Mouse (Mus musculus) heart, adult 2 months (tissue): ENCODE data around the gene Arhgap31. TPM values are rescaled to one million over a fixed set of nuclear protein-coding genes. Genes with fewer than 3 reads are reported as not detected.
A peak's percentile ranks its signal among the peaks of the same experiment; 100 is the strongest.

Source experiments
- DNase-seq, 2 experiments: peaks; one replicate each; pipeline ENCODE4 v3.0.0; 2021
- H3K27ac ChIP-seq: fragments of 200-600 bp; 2 replicates; pipeline ENCODE4 v1.8.1; 2022
- H3K27me3 ChIP-seq: fragments of 200-500 bp; 2 replicates; pipeline ENCODE4 v1.6.1; 2012; ENCODE audit warnings: mild to moderate bottlenecking, low read length, inconsistent platforms, mixed read lengths; ENCODE audit not compliant: control insufficient read depth, insufficient read depth
- H3K36me3 ChIP-seq: fragments of 200-500 bp; 2 replicates; pipeline ENCODE4 v1.6.1; 2012; ENCODE audit warnings: low read length, inconsistent platforms; ENCODE audit not compliant: control insufficient read depth, insufficient read depth
- H3K4me1 ChIP-seq: fragments of 200-500 bp; 2 replicates; pipeline ENCODE4 v1.6.1; 2011; ENCODE audit warnings: low read length; ENCODE audit not compliant: control insufficient read depth, insufficient read depth
- H3K4me3 ChIP-seq: fragments of 200-600 bp; 2 replicates; pipeline ENCODE4 v1.8.1; 2022
- H3K79me2 ChIP-seq: fragments of 200-500 bp; replicated peaks from 2 replicates; pipeline ENCODE4 v1.6.1; 2012; ENCODE audit warnings: mild to moderate bottlenecking, inconsistent platforms, low read length, moderate library complexity, mixed read lengths; ENCODE audit not compliant: control insufficient read depth, insufficient read depth
- H3K9ac ChIP-seq: fragments of 200-500 bp; 2 replicates; pipeline ENCODE4 v1.6.1; 2012; ENCODE audit warnings: low read depth, mild to moderate bottlenecking, control low read depth, inconsistent platforms, low read length, mixed read lengths
- CTCF ChIP-seq: fragments of 200-600 bp; IDR thresholded peaks from 2 replicates; pipeline ENCODE4 v1.8.1; 2022; ENCODE audit warnings: antibody characterized with exemption, mild to moderate bottlenecking, moderate library complexity
- EP300 ChIP-seq: fragments of 200-500 bp; IDR thresholded peaks from 2 replicates; pipeline ENCODE4 v1.6.1; 2011; ENCODE audit warnings: low read depth, low read length, control low read depth; ENCODE audit not compliant: insufficient read depth
- POLR2A ChIP-seq: fragments of 200-500 bp; IDR thresholded peaks from 2 replicates; pipeline ENCODE4 v1.6.1; 2011; ENCODE audit warnings: mild to moderate bottlenecking, low read depth, low read length, control low read depth; ENCODE audit not compliant: insufficient read depth
- WGBS: fragments of 180-500 bp; shearing (Covaris S2); methylation state at CpG from one replicate; pipeline ENCODE4 v1.1.7; 2018; 5-methylcytosine and 5-hydroxymethylcytosine counted together
- intact Hi-C: fragments of 180-260 bp; cut with DNase I; formaldehyde crosslinking; loops from one replicate; pipeline ENCODE4 v1.15.1; 2025
- polyA plus RNA-seq: library from polyadenylated mRNA; depleted of rRNA; stranded (reverse); fragments of >200 nt; gene quantifications from 2 replicates; pipeline ENCODE4 v1.2.3, GENCODE M21; 2012
- total RNA-seq, 2 experiments: library from RNA; stranded (reverse); gene quantifications; 2 replicates each; pipeline ENCODE4 v1.2.3; 2021

Arhgap31 gene
- total and polyA plus RNA-seq, 3 experiments = 14.1 to 41.2 (median 38.2) TPM

- Histone ChIP-seq H3K4me3 (no peak overlapping the region), H3K27me3 (no peaks in the 10 kb centered on the region), H3K4me1 (peaks cover 42% of the 10 kb centered on the region), H3K27ac (no peak overlapping the region; the same call in none of the 2 replicates), H3K79me2 (peaks cover 3% of the 10 kb centered on the region; the same call in 1 of the 2 replicates), H3K36me3 (peaks cover 37% of the 10 kb centered on the region), H3K9ac (no peak overlapping the region)
- WGBS = 55% methylated on average over 5 of the region's 5 CpGs
- intact Hi-C loops = loop anchor here (10.0 kb wide), 1 partner anchor 48 kb away; no protein-coding TSS in a partner anchor
- TF ChIP-seq EP300 (no peak), POLR2A (no peak), CTCF (no peak)
- no peak for DNase-seq
Observed at GRCm38 (mm10) chr16:38672370-38672769, 40.7 kb downstream of the Arhgap31 start.

- H3K4me1 ChIP-seq = peaks cover 39% of the 10 kb centered on the region
- peaks cover 38% of the 10 kb centered on the region for H3K36me3 ChIP-seq
- no peak for DNase-seq
- no peak overlapping the region for H3K9ac ChIP-seq
- no peaks in the 10 kb centered on the region for H3K27me3 ChIP-seq
- 80% methylated on average over 12 of the region's 12 CpGs for WGBS
- intact Hi-C loops = loop anchor here (10.0 kb wide), 1 partner anchor 46 kb away; no protein-coding TSS in a partner anchor
- no peak overlapping the region; the same call in 1 of the 2 replicates for H3K27ac ChIP-seq
- TF ChIP-seq EP300 = no peak
- no peak for TF ChIP-seq CTCF
- no peak for TF ChIP-seq POLR2A
- no peaks in the 10 kb centered on the region for H3K79me2 ChIP-seq
- H3K4me3 ChIP-seq = no peak overlapping the region
Observed at GRCm38 (mm10) chr16:38670621-38671390, 42.3 kb downstream of the Arhgap31 start.

GRCm38 (mm10) chr16:38668871-38669675, 44.0 kb downstream of the Arhgap31 start:
- H3K27ac ChIP-seq = peak overlapping the region; percentile 76
- no peaks in the 10 kb centered on the region for H3K27me3 ChIP-seq
- H3K4me3 ChIP-seq = no peak overlapping the region
- H3K4me1 ChIP-seq = peaks cover 35% of the 10 kb centered on the region
- H3K79me2 ChIP-seq = 0 out of 2 replicates have a peak, but pooled peaks cover 1% of the 10 kb centered on the region
- H3K36me3 ChIP-seq = peaks cover 32% of the 10 kb centered on the region
- no peak for TF ChIP-seq POLR2A
- TF ChIP-seq EP300 = 0 out of 2 replicates have a peak, but pooled peaks have one; percentile 5
- WGBS = 35% methylated on average over 8 of the region's 8 CpGs
- H3K9ac ChIP-seq = no peak overlapping the region
- DNase-seq = peak; percentile 75 to 82
- intact Hi-C loops = no loop called here

GRCm38 (mm10) chr16:38666523-38666922, 46.6 kb downstream of the Arhgap31 start:
- WGBS = 44% methylated on average over 4 of the region's 4 CpGs
- Histone ChIP-seq H3K27me3 (no peaks in the 10 kb centered on the region), H3K9ac (no peak overlapping the region), H3K27ac (no peak overlapping the region; the same call in 1 of the 2 replicates), H3K79me2 (peaks cover 3% of the 10 kb centered on the region), H3K4me3 (no peak overlapping the region), H3K4me1 (peaks cover 25% of the 10 kb centered on the region), H3K36me3 (peaks cover 32% of the 10 kb centered on the region)
- TF ChIP-seq CTCF (no peak), EP300 (no peak), POLR2A (no peak)
- DNase-seq = no peak
- intact Hi-C loops = no loop called here

GRCm38 (mm10) chr16:38666016-38666415, 47.1 kb downstream of the Arhgap31 start:
- H3K9ac ChIP-seq = no peak overlapping the region
- intact Hi-C loops = no loop called here
- peaks cover 32% of the 10 kb centered on the region for H3K36me3 ChIP-seq
- no peak for DNase-seq
- peak overlapping the region; percentile 6; the same call in 1 of the 2 replicates for H3K27ac ChIP-seq
- H3K27me3 ChIP-seq = no peaks in the 10 kb centered on the region
- 61% methylated on average over 2 of the region's 2 CpGs for WGBS
- peaks cover 25% of the 10 kb centered on the region for H3K4me1 ChIP-seq
- H3K4me3 ChIP-seq = no peak overlapping the region
- TF ChIP-seq EP300 = no peak
- TF ChIP-seq POLR2A = no peak
- no peak for TF ChIP-seq CTCF
- peaks cover 8% of the 10 kb centered on the region for H3K79me2 ChIP-seq

- Histone ChIP-seq H3K4me1 (peaks cover 13% of the 10 kb centered on the region), H3K27me3 (no peaks in the 10 kb centered on the region), H3K4me3 (no peak overlapping the region), H3K27ac (no peak overlapping the region), H3K9ac (no peak overlapping the region), H3K79me2 (peaks cover 11% of the 10 kb centered on the region), H3K36me3 (peaks cover 25% of the 10 kb centered on the region)
- DNase-seq = no peak
- intact Hi-C loops = no loop called here
- 80% methylated on average over 10 of the region's 10 CpGs for WGBS
- TF ChIP-seq EP300 (no peak), CTCF (no peak), POLR2A (no peak)
Observed at GRCm38 (mm10) chr16:38662575-38662974, 50.5 kb downstream of the Arhgap31 start.
